Mouse (Mus musculus): Measurements from ENCODE around the gene Grpel1. TPM values are rescaled to one million over a fixed set of nuclear protein-coding genes. Genes with fewer than 3 reads are reported as not detected.
A peak's percentile ranks its signal among the peaks of the same experiment; 100 is the strongest.

Gene Grpel1
- polyA plus RNA-seq, 1 experiment from 2014 or later, result 60.1 TPM

GRCm38 (mm10) chr5:36436858-36437257, 27.9 kb upstream of the Grpel1 start:
- H3K27me3 ChIP-seq (ENCODE audit: control insufficient read depth, insufficient read depth, low read length), result 0 out of 2 replicates have a peak, but pooled peaks cover 3% of the 10 kb centered on the region
- H3K36me3 ChIP-seq (ENCODE audit: control insufficient read depth, insufficient read depth, low read length), result no peaks in the 10 kb centered on the region
- no peak for ATAC-seq (ENCODE audit: low FRiP score, low TSS enrichment)
- WGBS, result 81% methylated on average over 4 of the region's 4 CpGs
- no peak overlapping the region for H3K9ac ChIP-seq (ENCODE audit: low read depth, low read length)
- H3K4me3 ChIP-seq (ENCODE audit: low read length), result no peak overlapping the region
- H3K4me1 ChIP-seq (ENCODE audit: control insufficient read depth, insufficient read depth, low read length), result no peaks in the 10 kb centered on the region
- no peak overlapping the region for H3K27ac ChIP-seq (ENCODE audit: low read depth, low read length)
- H3K4me2 ChIP-seq (replicated peaks; ENCODE audit: low read depth, low read length), result no peak overlapping the region
- H3K9me3 ChIP-seq (ENCODE audit: control insufficient read depth, low read length), result no peaks in the 10 kb centered on the region

- H3K9ac ChIP-seq (ENCODE audit: low read depth, low read length), result no peak overlapping the region
- H3K4me3 ChIP-seq (ENCODE audit: low read length), result no peak overlapping the region
- ATAC-seq (ENCODE audit: low FRiP score, low TSS enrichment), result no peak
- no peaks in the 10 kb centered on the region for H3K4me1 ChIP-seq (ENCODE audit: control insufficient read depth, insufficient read depth, low read length)
- H3K36me3 ChIP-seq (ENCODE audit: control insufficient read depth, insufficient read depth, low read length), result no peaks in the 10 kb centered on the region
- no peaks in the 10 kb centered on the region for H3K27me3 ChIP-seq (ENCODE audit: control insufficient read depth, insufficient read depth, low read length)
- H3K9me3 ChIP-seq (ENCODE audit: control insufficient read depth, low read length), result no peaks in the 10 kb centered on the region
- H3K27ac ChIP-seq (ENCODE audit: low read depth, low read length), result no peak overlapping the region
- no peak overlapping the region for H3K4me2 ChIP-seq (replicated peaks; ENCODE audit: low read depth, low read length)
- WGBS, result 79% methylated on average over 3 of the region's 3 CpGs
These were observed 24.1 kb upstream of the Grpel1 start for GRCm38 (mm10) chr5:36440741-36441140.

- no peak overlapping the region for H3K27ac ChIP-seq (ENCODE audit: low read depth, low read length)
- no peak overlapping the region for H3K4me3 ChIP-seq (ENCODE audit: low read length)
- no peak overlapping the region for H3K4me2 ChIP-seq (replicated peaks; ENCODE audit: low read depth, low read length)
- no peaks in the 10 kb centered on the region for H3K27me3 ChIP-seq (ENCODE audit: control insufficient read depth, insufficient read depth, low read length)
- H3K9me3 ChIP-seq (ENCODE audit: control insufficient read depth, low read length), result no peaks in the 10 kb centered on the region
- H3K9ac ChIP-seq (ENCODE audit: low read depth, low read length), result no peak overlapping the region
- H3K36me3 ChIP-seq (ENCODE audit: control insufficient read depth, insufficient read depth, low read length), result no peaks in the 10 kb centered on the region
- no peak for ATAC-seq (ENCODE audit: low FRiP score, low TSS enrichment)
- H3K4me1 ChIP-seq (ENCODE audit: control insufficient read depth, insufficient read depth, low read length), result no peaks in the 10 kb centered on the region
- WGBS, result 50% methylated on average over 4 of the region's 4 CpGs
These were observed 20.2 kb upstream of the Grpel1 start for GRCm38 (mm10) chr5:36444611-36445010.

- WGBS, result 30% methylated on average over 8 of the region's 8 CpGs
- no peak overlapping the region for H3K27ac ChIP-seq (ENCODE audit: low read depth, low read length)
- H3K4me1 ChIP-seq (ENCODE audit: control insufficient read depth, insufficient read depth, low read length), result no peaks in the 10 kb centered on the region
- ATAC-seq (ENCODE audit: low FRiP score, low TSS enrichment), result no peak
- no peaks in the 10 kb centered on the region for H3K9me3 ChIP-seq (ENCODE audit: control insufficient read depth, low read length)
- no peak overlapping the region for H3K9ac ChIP-seq (ENCODE audit: low read depth, low read length)
- no peak overlapping the region for H3K4me3 ChIP-seq (ENCODE audit: low read length)
- H3K36me3 ChIP-seq (ENCODE audit: control insufficient read depth, insufficient read depth, low read length), result no peaks in the 10 kb centered on the region
- no peaks in the 10 kb centered on the region for H3K27me3 ChIP-seq (ENCODE audit: control insufficient read depth, insufficient read depth, low read length)
- H3K4me2 ChIP-seq (replicated peaks; ENCODE audit: low read depth, low read length), result no peak overlapping the region
These were observed 19.8 kb upstream of the Grpel1 start for GRCm38 (mm10) chr5:36445028-36445427.

- Histone ChIP-seq H3K4me1 (ENCODE audit: control insufficient read depth, insufficient read depth, low read length) (no peaks in the 10 kb centered on the region), H3K9ac (ENCODE audit: low read depth, low read length) (no peak overlapping the region), H3K36me3 (ENCODE audit: control insufficient read depth, insufficient read depth, low read length) (no peaks in the 10 kb centered on the region), H3K27me3 (ENCODE audit: control insufficient read depth, insufficient read depth, low read length) (no peaks in the 10 kb centered on the region), H3K4me2 (replicated peaks; ENCODE audit: low read depth, low read length) (no peak overlapping the region), H3K9me3 (ENCODE audit: control insufficient read depth, low read length) (no peaks in the 10 kb centered on the region), H3K27ac (ENCODE audit: low read depth, low read length) (no peak overlapping the region), H3K4me3 (ENCODE audit: low read length) (no peak overlapping the region)
- 46% methylated on average over 9 of the region's 9 CpGs for WGBS
- ATAC-seq (ENCODE audit: low FRiP score, low TSS enrichment), result no peak
These were observed 18.5 kb upstream of the Grpel1 start for GRCm38 (mm10) chr5:36446166-36446890.

GRCm38 (mm10) chr5:36447872-36448271, 16.9 kb upstream of the Grpel1 start:
- H3K27ac ChIP-seq (ENCODE audit: low read depth, low read length), result no peak overlapping the region
- no peak overlapping the region for H3K9ac ChIP-seq (ENCODE audit: low read depth, low read length)
- WGBS, result 92% methylated on average over 12 of the region's 12 CpGs
- no peaks in the 10 kb centered on the region for H3K27me3 ChIP-seq (ENCODE audit: control insufficient read depth, insufficient read depth, low read length)
- ATAC-seq (ENCODE audit: low FRiP score, low TSS enrichment), result no peak
- H3K4me3 ChIP-seq (ENCODE audit: low read length), result no peak overlapping the region
- no peaks in the 10 kb centered on the region for H3K4me1 ChIP-seq (ENCODE audit: control insufficient read depth, insufficient read depth, low read length)
- H3K9me3 ChIP-seq (ENCODE audit: control insufficient read depth, low read length), result no peaks in the 10 kb centered on the region
- no peak overlapping the region for H3K4me2 ChIP-seq (replicated peaks; ENCODE audit: low read depth, low read length)
- no peaks in the 10 kb centered on the region for H3K36me3 ChIP-seq (ENCODE audit: control insufficient read depth, insufficient read depth, low read length)

GRCm38 (mm10) chr5:36449710-36450358, 15.0 kb upstream of the Grpel1 start:
- Histone ChIP-seq H3K27me3 (ENCODE audit: control insufficient read depth, insufficient read depth, low read length) (no peaks in the 10 kb centered on the region), H3K9ac (ENCODE audit: low read depth, low read length) (no peak overlapping the region), H3K4me1 (ENCODE audit: control insufficient read depth, insufficient read depth, low read length) (no peaks in the 10 kb centered on the region), H3K36me3 (ENCODE audit: control insufficient read depth, insufficient read depth, low read length) (no peaks in the 10 kb centered on the region), H3K9me3 (ENCODE audit: control insufficient read depth, low read length) (no peaks in the 10 kb centered on the region), H3K4me3 (ENCODE audit: low read length) (no peak overlapping the region), H3K4me2 (replicated peaks; ENCODE audit: low read depth, low read length) (no peak overlapping the region), H3K27ac (ENCODE audit: low read depth, low read length) (no peak overlapping the region)
- WGBS, result 60% methylated on average over 6 of the region's 6 CpGs
- ATAC-seq (ENCODE audit: low FRiP score, low TSS enrichment), result no peak

GRCm38 (mm10) chr5:36451119-36451518, 13.7 kb upstream of the Grpel1 start:
- ATAC-seq (ENCODE audit: low FRiP score, low TSS enrichment), result peak; percentile 36; the same call in 1 of the 2 replicates
- Histone ChIP-seq H3K4me2 (replicated peaks; ENCODE audit: low read depth, low read length) (no peak overlapping the region), H3K27me3 (ENCODE audit: control insufficient read depth, insufficient read depth, low read length) (no peaks in the 10 kb centered on the region), H3K4me1 (ENCODE audit: control insufficient read depth, insufficient read depth, low read length) (no peaks in the 10 kb centered on the region), H3K36me3 (ENCODE audit: control insufficient read depth, insufficient read depth, low read length) (no peaks in the 10 kb centered on the region), H3K27ac (ENCODE audit: low read depth, low read length) (no peak overlapping the region), H3K9me3 (ENCODE audit: control insufficient read depth, low read length) (no peaks in the 10 kb centered on the region), H3K9ac (ENCODE audit: low read depth, low read length) (no peak overlapping the region), H3K4me3 (ENCODE audit: low read length) (no peak overlapping the region)
- 23% methylated on average over 10 of the region's 10 CpGs for WGBS

GRCm38 (mm10) chr5:36451872-36452389, 12.9 kb upstream of the Grpel1 start:
- Histone ChIP-seq H3K9me3 (ENCODE audit: control insufficient read depth, low read length) (no peaks in the 10 kb centered on the region), H3K36me3 (ENCODE audit: control insufficient read depth, insufficient read depth, low read length) (no peaks in the 10 kb centered on the region), H3K4me2 (replicated peaks; ENCODE audit: low read depth, low read length) (no peak overlapping the region), H3K4me3 (ENCODE audit: low read length) (no peak overlapping the region), H3K27ac (ENCODE audit: low read depth, low read length) (no peak overlapping the region), H3K9ac (ENCODE audit: low read depth, low read length) (no peak overlapping the region), H3K4me1 (ENCODE audit: control insufficient read depth, insufficient read depth, low read length) (no peaks in the 10 kb centered on the region), H3K27me3 (ENCODE audit: control insufficient read depth, insufficient read depth, low read length) (no peaks in the 10 kb centered on the region)
- 64% methylated on average over 10 of the region's 10 CpGs for WGBS
- no peak for ATAC-seq (ENCODE audit: low FRiP score, low TSS enrichment)
